Mouse (Mus musculus) kidney, embryonic 16.5 days (tissue): ENCODE measurements at regions not wholly inside any gene's neighbourhood (a gene's known extent, or its start where the extent isn't known, plus 50 kb on each side); places are given as distances from the start of the nearest gene placed in this dataset.

Experiments
- ATAC-seq: fragments of 200-750 bp; cut with Nextera tagmentation; 2 replicates; pipeline ENCODE4 v1.8.0; 2017; ENCODE audit warnings: moderate TSS enrichment; ENCODE audit not compliant: low FRiP score, low TSS enrichment
- H3K27ac ChIP-seq: fragments of 300-500 bp; sonication (generic); 2 replicates; pipeline ENCODE4 v1.5.1; 2014; ENCODE audit warnings: low read length
- H3K27me3 ChIP-seq: fragments of 300-500 bp; sonication (generic); 2 replicates; pipeline ENCODE4 v1.6.1; 2014; ENCODE audit warnings: low read length, control low read depth, mixed read lengths; ENCODE audit not compliant: insufficient read depth
- H3K36me3 ChIP-seq: fragments of 300-500 bp; sonication (generic); 2 replicates; pipeline ENCODE4 v1.6.1; 2014; ENCODE audit warnings: low read length, control low read depth, mixed read lengths; ENCODE audit not compliant: insufficient read depth
- H3K4me1 ChIP-seq: fragments of 300-500 bp; sonication (generic); 2 replicates; pipeline ENCODE4 v1.6.1; 2014; ENCODE audit warnings: low read length, control low read depth, mixed read lengths; ENCODE audit not compliant: insufficient read depth
- H3K4me2 ChIP-seq: fragments of 300-500 bp; sonication (generic); replicated peaks from 2 replicates; pipeline ENCODE4 v1.6.1; 2014; ENCODE audit warnings: low read depth, low read length
- H3K4me3 ChIP-seq: fragments of 300-500 bp; sonication (generic); 2 replicates; pipeline ENCODE4 v1.5.1; 2014; ENCODE audit warnings: mild to moderate bottlenecking, low read length
- H3K9ac ChIP-seq: fragments of 300-500 bp; sonication (generic); replicated peaks from 2 replicates; pipeline ENCODE4 v1.6.1; 2014; ENCODE audit warnings: low read length
- H3K9me3 ChIP-seq: fragments of 300-500 bp; sonication (generic); 2 replicates; pipeline ENCODE4 v1.6.1; 2016; ENCODE audit warnings: low read length, control low read depth
- WGBS: fragments of 180-500 bp; shearing (Covaris S2); extraction: QIAGEN DNeasy Blood & Tissue Kit; methylation state at CpG from one replicate; pipeline ENCODE4 v1.1.7; 2014; 5-methylcytosine and 5-hydroxymethylcytosine counted together

DNA sequence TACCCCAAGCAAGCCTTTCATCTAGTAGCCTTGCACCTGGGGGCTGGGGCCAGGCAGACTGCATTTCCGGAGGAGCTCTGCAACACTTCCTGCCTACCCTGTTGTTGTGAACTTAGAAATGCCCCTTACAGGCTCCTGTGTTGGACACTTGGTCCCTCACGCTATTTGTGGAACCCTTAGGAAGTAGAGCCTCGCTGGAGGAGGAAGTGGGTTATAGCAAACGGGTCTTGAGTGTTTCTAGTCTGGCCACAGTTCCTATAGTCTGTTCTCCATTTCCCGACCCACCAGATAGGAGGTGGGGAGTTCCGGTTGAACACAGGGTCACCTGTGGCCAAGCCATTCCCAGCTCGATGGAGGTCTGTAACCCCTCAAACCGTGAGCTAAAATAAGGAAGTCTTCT lies 272.7 kb downstream of the Diras2 start:
- no peak overlapping the region for H3K4me3 ChIP-seq
- no peak overlapping the region for H3K4me2 ChIP-seq
- no peak for ATAC-seq
- no peak overlapping the region for H3K9ac ChIP-seq
- no peak overlapping the region for H3K27ac ChIP-seq
- 74% methylated on average over 8 of the region's 8 CpGs for WGBS
- no peaks in the 10 kb centered on the region for H3K4me1 ChIP-seq
- H3K36me3 ChIP-seq = no peaks in the 10 kb centered on the region
- no peaks in the 10 kb centered on the region for H3K27me3 ChIP-seq
- 0 out of 2 replicates have a peak, but pooled peaks cover 3% of the 10 kb centered on the region for H3K9me3 ChIP-seq

DNA sequence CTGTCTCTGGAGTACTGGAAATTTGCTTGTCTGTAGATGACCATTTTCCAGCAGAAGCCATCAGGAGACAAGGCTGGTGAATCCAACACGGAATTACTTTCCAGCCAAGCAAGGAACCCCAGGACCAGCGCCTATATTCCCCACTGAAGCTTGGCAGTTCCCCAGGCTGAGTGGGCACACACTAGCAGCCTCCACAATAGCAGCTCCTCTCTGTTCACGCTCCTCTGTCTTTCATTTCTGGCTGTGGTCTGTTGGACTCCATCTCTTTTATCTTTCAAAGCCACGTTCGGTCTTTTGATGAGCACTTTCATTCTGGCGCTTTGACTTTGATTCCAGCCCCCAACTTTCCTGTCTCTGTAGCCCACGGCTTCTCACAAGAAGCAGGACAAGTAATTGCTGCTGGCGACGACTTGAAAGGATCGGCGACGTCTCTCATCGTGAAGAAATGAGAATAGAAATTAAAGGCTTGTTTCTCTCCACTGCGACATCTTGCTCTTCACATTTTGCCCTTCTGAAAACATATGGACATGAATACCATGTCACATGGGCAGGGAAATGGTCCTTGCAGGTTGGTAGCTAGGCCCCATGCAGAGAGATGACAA lies 268.0 kb downstream of the Diras2 start:
- H3K9me3 ChIP-seq = no peaks in the 10 kb centered on the region
- no peaks in the 10 kb centered on the region for H3K4me1 ChIP-seq
- no peaks in the 10 kb centered on the region for H3K36me3 ChIP-seq
- WGBS = 92% methylated on average over 14 of the region's 14 CpGs
- H3K9ac ChIP-seq = no peak overlapping the region
- no peak overlapping the region for H3K4me2 ChIP-seq
- H3K27me3 ChIP-seq = no peaks in the 10 kb centered on the region
- no peak overlapping the region for H3K27ac ChIP-seq
- ATAC-seq = no peak
- H3K4me3 ChIP-seq = no peak overlapping the region

DNA sequence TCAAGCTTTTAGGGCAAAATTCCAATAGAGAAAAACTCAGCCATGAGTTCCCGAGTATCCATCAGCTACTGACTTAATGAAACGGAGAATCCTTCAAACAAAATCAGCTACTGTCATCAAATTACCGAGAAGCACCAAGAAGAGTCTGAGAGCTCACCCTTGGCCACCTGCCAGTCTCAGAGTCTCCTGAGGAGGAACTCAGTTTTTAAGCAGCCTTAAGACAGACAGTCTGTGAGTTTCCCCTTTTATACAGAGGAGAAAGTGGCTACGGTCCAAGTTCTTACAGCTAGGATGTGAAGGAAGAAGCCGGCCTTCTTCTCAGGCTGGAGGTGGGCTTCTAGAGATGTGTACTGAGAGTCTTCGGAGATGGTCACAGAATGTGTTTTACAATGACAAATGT lies 262.8 kb downstream of the Diras2 start:
- Histone ChIP-seq H3K4me1 (no peaks in the 10 kb centered on the region), H3K4me3 (no peak overlapping the region), H3K27ac (no peak overlapping the region), H3K4me2 (no peak overlapping the region), H3K27me3 (0 out of 2 replicates have a peak, but pooled peaks cover 4% of the 10 kb centered on the region), H3K9me3 (no peaks in the 10 kb centered on the region), H3K9ac (no peak overlapping the region), H3K36me3 (no peaks in the 10 kb centered on the region)
- WGBS = 33% methylated on average over 6 of the region's 6 CpGs
- ATAC-seq = no peak

DNA sequence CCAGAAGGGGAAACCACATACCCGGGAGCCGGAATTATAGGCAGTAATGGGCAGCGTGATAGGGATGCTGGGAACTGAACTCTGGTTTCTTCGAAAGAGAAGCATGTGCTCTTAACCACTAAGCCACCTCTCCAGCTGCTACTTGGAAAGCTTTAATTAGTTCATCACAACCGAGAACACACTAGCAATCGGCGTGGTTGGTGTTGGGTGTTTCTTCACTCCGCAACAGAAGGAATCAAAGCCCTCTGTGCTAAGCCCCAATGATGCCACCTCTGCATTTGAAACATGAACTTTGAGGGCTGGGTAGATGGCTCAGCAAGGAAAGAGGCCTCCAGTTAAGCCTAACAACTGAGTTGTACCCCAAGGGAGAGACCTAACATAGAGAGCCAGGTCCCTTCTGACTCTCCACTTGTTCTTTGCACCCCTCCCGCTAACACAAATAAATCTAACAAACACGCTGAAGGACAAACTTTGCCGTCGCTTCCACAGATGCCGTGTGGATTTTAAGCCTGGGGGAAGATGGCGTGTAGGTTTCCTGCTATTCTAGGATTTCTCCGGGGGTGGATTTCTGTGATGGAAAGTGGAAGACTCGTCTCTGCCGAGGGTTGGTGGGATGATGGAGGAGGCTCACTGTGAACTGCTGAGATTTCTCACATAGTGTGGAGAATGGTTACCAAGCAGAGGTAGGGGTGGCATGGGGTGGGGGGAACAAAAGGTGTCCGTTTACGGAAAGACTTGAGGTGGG lies 257.4 kb downstream of the Diras2 start:
- Histone ChIP-seq H3K4me1 (no peaks in the 10 kb centered on the region), H3K9ac (no peak overlapping the region), H3K27ac (no peak overlapping the region), H3K4me2 (no peak overlapping the region), H3K36me3 (no peaks in the 10 kb centered on the region), H3K27me3 (0 out of 2 replicates have a peak, but pooled peaks cover 6% of the 10 kb centered on the region), H3K4me3 (no peak overlapping the region), H3K9me3 (no peaks in the 10 kb centered on the region)
- no peak for ATAC-seq
- 75% methylated on average over 19 of the region's 19 CpGs for WGBS

DNA sequence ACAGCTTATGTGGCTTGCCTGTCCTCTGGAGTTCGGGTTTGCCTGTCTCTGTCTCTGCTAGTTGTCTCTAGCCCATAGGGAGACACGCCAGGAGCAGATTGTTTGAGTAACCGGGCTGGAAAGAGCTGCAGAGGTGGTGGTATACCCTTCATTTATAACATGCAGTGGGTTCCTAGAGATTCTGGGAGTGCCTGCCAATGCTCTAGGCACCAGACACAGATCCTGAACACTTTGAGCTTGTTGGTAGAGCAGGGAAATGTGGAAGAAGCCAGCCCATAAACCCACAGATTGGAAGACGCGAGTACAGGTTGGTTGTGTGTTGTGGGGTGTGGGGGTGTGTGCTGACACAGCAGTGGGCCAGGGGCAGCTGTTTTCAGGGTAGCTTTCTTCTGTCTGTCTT lies 255.9 kb downstream of the Diras2 start:
- Histone ChIP-seq H3K9ac (no peak overlapping the region), H3K27me3 (0 out of 2 replicates have a peak, but pooled peaks cover 6% of the 10 kb centered on the region), H3K4me2 (no peak overlapping the region), H3K4me1 (no peaks in the 10 kb centered on the region), H3K36me3 (no peaks in the 10 kb centered on the region), H3K27ac (no peak overlapping the region), H3K4me3 (no peak overlapping the region), H3K9me3 (no peaks in the 10 kb centered on the region)
- WGBS = 73% methylated on average over 5 of the region's 5 CpGs
- no peak for ATAC-seq

DNA sequence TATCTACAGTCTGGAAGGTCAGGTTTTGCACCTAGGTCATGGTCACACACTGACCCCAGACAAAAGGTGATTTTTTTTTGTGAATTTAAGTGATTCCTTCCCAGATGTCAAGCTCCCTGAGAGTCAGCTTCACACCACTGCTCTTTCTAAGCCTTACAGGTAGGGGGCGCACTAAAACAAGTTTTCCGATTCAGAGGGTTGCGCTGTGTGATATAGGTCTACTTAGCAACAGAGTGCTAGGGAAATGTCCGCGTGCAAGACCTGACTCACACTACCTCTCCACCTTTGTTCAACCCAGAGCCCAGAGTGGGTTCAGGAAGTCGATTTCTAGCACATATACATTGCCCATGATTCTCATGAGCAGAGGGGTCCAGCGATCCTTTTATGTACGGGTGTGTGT lies 255.4 kb downstream of the Diras2 start:
- no peaks in the 10 kb centered on the region for H3K9me3 ChIP-seq
- H3K27ac ChIP-seq = no peak overlapping the region
- no peak for ATAC-seq
- H3K4me3 ChIP-seq = no peak overlapping the region
- H3K36me3 ChIP-seq = no peaks in the 10 kb centered on the region
- H3K4me2 ChIP-seq = no peak overlapping the region; the same call in 1 of the 2 replicates
- H3K9ac ChIP-seq = no peak overlapping the region
- no peaks in the 10 kb centered on the region for H3K4me1 ChIP-seq
- WGBS = 13% methylated on average over 8 of the region's 8 CpGs
- H3K27me3 ChIP-seq = 0 out of 2 replicates have a peak, but pooled peaks cover 3% of the 10 kb centered on the region

GRCm38 (mm10) chr13:52277195-52277594 lies 253.9 kb downstream of the Diras2 start:
- H3K9me3 ChIP-seq = no peaks in the 10 kb centered on the region
- no peak for ATAC-seq
- no peaks in the 10 kb centered on the region for H3K4me1 ChIP-seq
- H3K4me2 ChIP-seq = no peak overlapping the region
- no peak overlapping the region for H3K9ac ChIP-seq
- H3K4me3 ChIP-seq = no peak overlapping the region
- no peaks in the 10 kb centered on the region for H3K36me3 ChIP-seq
- H3K27ac ChIP-seq = no peak overlapping the region
- H3K27me3 ChIP-seq = 0 out of 2 replicates have a peak, but pooled peaks cover 3% of the 10 kb centered on the region
- WGBS = 82% methylated on average over 3 of the region's 3 CpGs

DNA sequence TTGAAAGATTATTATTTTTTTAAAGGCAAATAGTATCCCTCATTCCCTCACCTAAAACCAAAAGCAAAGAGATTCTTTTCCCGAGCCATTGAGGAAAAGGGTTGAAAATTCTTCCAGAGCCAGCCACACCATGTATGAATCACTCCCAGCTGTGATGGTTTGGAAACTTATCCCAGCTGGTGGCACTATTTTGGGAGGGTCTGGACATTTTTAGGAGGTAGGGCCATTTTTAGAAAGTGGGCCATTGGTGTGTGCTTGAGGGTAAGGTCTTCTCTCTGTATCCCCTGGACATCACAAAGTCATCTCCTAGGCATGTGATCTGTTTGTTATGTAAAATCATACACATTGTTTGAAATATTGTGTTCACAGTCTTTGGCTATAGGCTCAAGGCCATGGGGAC lies 252.2 kb downstream of the Diras2 start:
- H3K27ac ChIP-seq = no peak overlapping the region
- H3K27me3 ChIP-seq = no peaks in the 10 kb centered on the region
- no peak overlapping the region for H3K4me3 ChIP-seq
- no peak for ATAC-seq
- no peak overlapping the region for H3K9ac ChIP-seq
- no peaks in the 10 kb centered on the region for H3K9me3 ChIP-seq
- H3K36me3 ChIP-seq = no peaks in the 10 kb centered on the region
- no peaks in the 10 kb centered on the region for H3K4me1 ChIP-seq
- no peak overlapping the region for H3K4me2 ChIP-seq
- 83% methylated on average over 1 of the region's 1 CpGs for WGBS

- Histone ChIP-seq H3K9ac (no peak overlapping the region), H3K27ac (no peak overlapping the region)
- WGBS = 69% methylated on average over 11 of the region's 11 CpGs
These were observed 251.7 kb downstream of the Diras2 start for GRCm38 (mm10) chr13:52279281-52279969.

DNA sequence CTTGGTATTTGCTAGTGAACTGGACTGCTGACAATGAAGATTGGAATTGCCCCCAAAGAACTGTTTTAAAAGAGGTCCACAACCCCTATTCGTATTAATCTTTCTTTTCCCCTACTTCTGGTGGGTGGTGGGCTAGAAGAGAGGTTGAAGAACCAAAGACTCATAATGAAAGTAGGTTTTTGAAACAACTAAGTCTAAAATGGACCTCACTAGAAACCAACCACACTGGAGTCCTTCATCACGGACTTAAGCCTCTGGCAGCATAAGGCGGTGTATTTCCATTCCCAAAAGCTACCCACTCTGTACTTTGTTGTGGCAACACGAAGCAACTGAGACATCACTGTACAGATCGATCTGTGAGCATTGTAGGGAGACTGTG lies 251.1 kb downstream of the Diras2 start:
- Histone ChIP-seq H3K4me2 (no peak overlapping the region), H3K27me3 (no peaks in the 10 kb centered on the region), H3K9ac (no peak overlapping the region), H3K36me3 (no peaks in the 10 kb centered on the region), H3K9me3 (no peaks in the 10 kb centered on the region), H3K27ac (no peak overlapping the region), H3K4me3 (no peak overlapping the region), H3K4me1 (no peaks in the 10 kb centered on the region)
- WGBS = 96% methylated on average over 5 of the region's 5 CpGs
- ATAC-seq = no peak

More at GRCm38 (mm10) chr13:52279281-52279969, 251.7 kb downstream of the Diras2 start:
- no peak overlapping the region for H3K4me2 ChIP-seq
- no peaks in the 10 kb centered on the region for H3K9me3 ChIP-seq
- H3K27me3 ChIP-seq = no peaks in the 10 kb centered on the region
- no peak for ATAC-seq
- H3K4me3 ChIP-seq = no peak overlapping the region
- no peaks in the 10 kb centered on the region for H3K4me1 ChIP-seq
- no peaks in the 10 kb centered on the region for H3K36me3 ChIP-seq
